ENCODE assay signal across 19 mouse cellular contexts in the genomic region with DNA sequence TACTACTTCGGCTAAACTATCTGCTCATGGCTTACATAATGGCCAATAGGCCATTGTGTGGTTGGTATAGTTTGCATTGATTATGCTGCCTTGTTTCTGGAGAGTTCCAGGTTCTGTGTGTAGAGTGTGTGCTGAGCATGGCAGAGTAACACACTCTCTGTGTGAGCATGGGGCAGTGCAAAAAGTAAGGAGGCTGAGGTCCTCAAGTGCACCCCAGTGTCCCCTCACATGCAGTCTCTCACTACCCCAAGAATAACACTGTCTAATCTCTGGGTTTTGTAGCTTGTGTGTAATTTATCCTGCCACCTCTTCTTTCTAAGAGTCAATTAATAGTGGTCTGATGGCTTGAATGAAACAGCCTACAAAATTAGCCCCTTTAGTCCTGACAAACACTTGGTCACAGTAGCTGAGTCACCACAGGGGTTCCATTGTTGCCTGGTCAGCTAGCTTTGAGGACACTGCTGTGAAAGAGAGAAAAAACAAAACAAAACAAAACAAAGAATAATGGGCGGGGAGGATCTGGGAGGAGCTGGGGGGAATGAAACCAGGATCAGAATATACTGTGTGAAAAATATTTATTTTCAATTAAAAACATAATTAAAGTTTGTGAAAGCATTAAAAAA. TPM values are rescaled to one million over a fixed set of nuclear protein-coding genes. Genes with fewer than 3 reads are reported as not detected.
DNase-seq lines count a peak whose midpoint lies in the region; ATAC-seq lines count a peak whose summit lies in the region.
"Had no signal": no experiment of that assay in that cellular context is flagged by ENCODE, and none has a peak within 500 bp of the region (broad histone marks: within the 10 kb centered on the region; RNA-seq: fewer than 3 reads in every experiment).

No protein-coding gene starts in this region.

- peaks cover 24% of the 10 kb centered on the region for H3K4me1 ChIP-seq in forebrain, embryonic 10.5 days
- H3K4me1 ChIP-seq in forebrain, embryonic 15.5 days = peaks cover 7% of the 10 kb centered on the region
- peaks cover 12% of the 10 kb centered on the region for H3K4me1 ChIP-seq in midbrain, embryonic 12.5 days
- H3K4me1 ChIP-seq in midbrain, embryonic 16.5 days (ENCODE audit: control insufficient read depth, insufficient read depth, low read length) = no peaks in the 10 kb centered on the region
- H3K4me1 ChIP-seq in forebrain, embryonic 12.5 days = peaks cover 6% of the 10 kb centered on the region
- H3K4me1 ChIP-seq: embryonic facial prominence, embryonic 15.5 days; liver, embryonic 12.5 days had no signal

- no peak for ATAC-seq in forebrain, embryonic 15.5 days (replicated peaks)
- peak; percentile 63; the same call in 1 of the 2 replicates for ATAC-seq in midbrain, embryonic 12.5 days (ENCODE audit: low FRiP score, low read depth)
- no peak for ATAC-seq in midbrain, embryonic 16.5 days
- peak; percentile 72; the same call in 1 of the 2 replicates for ATAC-seq in forebrain, embryonic 12.5 days (ENCODE audit: low FRiP score)
- ATAC-seq: liver, embryonic 12.5 days had no signal

- H3K36me3 ChIP-seq in forebrain, embryonic 10.5 days (replicated peaks) = no peaks in the 10 kb centered on the region
- no peaks in the 10 kb centered on the region for H3K36me3 ChIP-seq in forebrain, embryonic 15.5 days
- H3K36me3 ChIP-seq in midbrain, embryonic 12.5 days = no peaks in the 10 kb centered on the region
- no peaks in the 10 kb centered on the region; the same call in 1 of the 2 replicates for H3K36me3 ChIP-seq in midbrain, embryonic 16.5 days (ENCODE audit: control insufficient read depth, insufficient read depth, low read length)
- no peaks in the 10 kb centered on the region for H3K36me3 ChIP-seq in forebrain, embryonic 12.5 days (replicated peaks)
- H3K36me3 ChIP-seq: embryonic facial prominence, embryonic 15.5 days; liver, embryonic 12.5 days had no signal

- 31% methylated on average over 2 of the region's 2 CpGs for WGBS in forebrain, embryonic 10.5 days
- 25% methylated on average over 2 of the region's 2 CpGs for WGBS in forebrain, embryonic 15.5 days
- WGBS in midbrain, embryonic 12.5 days = 37% methylated on average over 2 of the region's 2 CpGs
- WGBS in midbrain, embryonic 16.5 days = 37% methylated on average over 2 of the region's 2 CpGs
- 31% methylated on average over 2 of the region's 2 CpGs for WGBS in forebrain, embryonic 12.5 days

- H3K4me3 ChIP-seq in forebrain, embryonic 10.5 days = no peak overlapping the region
- no peak overlapping the region for H3K4me3 ChIP-seq in forebrain, embryonic 15.5 days
- no peak overlapping the region for H3K4me3 ChIP-seq in midbrain, embryonic 12.5 days
- H3K4me3 ChIP-seq in midbrain, embryonic 16.5 days (ENCODE audit: low read depth, low read length) = no peak overlapping the region
- no peak overlapping the region for H3K4me3 ChIP-seq in forebrain, embryonic 12.5 days (replicated peaks)
- H3K4me3 ChIP-seq: embryonic facial prominence, embryonic 15.5 days; liver, embryonic 12.5 days had no signal

- no peak overlapping the region for H3K9ac ChIP-seq in forebrain, embryonic 15.5 days (replicated peaks)
- no peak overlapping the region for H3K9ac ChIP-seq in midbrain, embryonic 12.5 days (replicated peaks)
- no peak overlapping the region for H3K9ac ChIP-seq in midbrain, embryonic 16.5 days (ENCODE audit: low read depth, low read length)
- no peak overlapping the region for H3K9ac ChIP-seq in forebrain, embryonic 12.5 days
- H3K9ac ChIP-seq: embryonic facial prominence, embryonic 15.5 days; liver, embryonic 12.5 days; lung, embryonic 14.5 days had no signal

- peak; percentile 20 for DNase-seq in forebrain, embryonic 10.5 days (ENCODE audit: extremely low spot score, low spot score)
- peak; percentile 70 for DNase-seq in retina, embryonic 14.5 days (ENCODE audit: low spot score)
- no peak for DNase-seq in spleen, adult 18-20 months
- DNase-seq in c-Kit-positive CD71-positive TER-119-positive erythroid progenitor cells, embryonic 14.5 days (ENCODE audit: low spot score) = no peak
- DNase-seq: adrenal gland, postnatal 10 days; cerebellum, adult 2 months; gastrocnemius, postnatal 25 days; kidney, adult 2 months; kidney, postnatal 14 days; lung, embryonic 14.5 days; lung, postnatal 4 days; right cerebral cortex, postnatal 25 days; thymus, postnatal 36 days had no signal

- H3K4me2 ChIP-seq in forebrain, embryonic 15.5 days (replicated peaks) = no peak overlapping the region
- H3K4me2 ChIP-seq in midbrain, embryonic 12.5 days (replicated peaks) = no peak overlapping the region
- no peak overlapping the region for H3K4me2 ChIP-seq in midbrain, embryonic 16.5 days (ENCODE audit: low read length)
- no peak overlapping the region for H3K4me2 ChIP-seq in forebrain, embryonic 12.5 days
- H3K4me2 ChIP-seq: embryonic facial prominence, embryonic 15.5 days; liver, embryonic 12.5 days; lung, embryonic 14.5 days had no signal

- peaks cover 70% of the 10 kb centered on the region for H3K27me3 ChIP-seq in forebrain, embryonic 10.5 days (ENCODE audit: poor library complexity, severe bottlenecking)
- no peaks in the 10 kb centered on the region for H3K27me3 ChIP-seq in forebrain, embryonic 15.5 days
- no peaks in the 10 kb centered on the region for H3K27me3 ChIP-seq in midbrain, embryonic 12.5 days
- no peaks in the 10 kb centered on the region for H3K27me3 ChIP-seq in midbrain, embryonic 16.5 days (ENCODE audit: control insufficient read depth, insufficient read depth, low read depth, low read length)
- peaks cover 14% of the 10 kb centered on the region; the same call in 1 of the 2 replicates for H3K27me3 ChIP-seq in forebrain, embryonic 12.5 days
- H3K27me3 ChIP-seq: embryonic facial prominence, embryonic 15.5 days; liver, embryonic 12.5 days had no signal

- H3K9me3 ChIP-seq in forebrain, embryonic 10.5 days = no peaks in the 10 kb centered on the region; the same call in 1 of the 2 replicates
- H3K9me3 ChIP-seq in forebrain, embryonic 15.5 days = no peaks in the 10 kb centered on the region
- no peaks in the 10 kb centered on the region for H3K9me3 ChIP-seq in midbrain, embryonic 12.5 days
- H3K9me3 ChIP-seq in midbrain, embryonic 16.5 days (replicated peaks; ENCODE audit: control insufficient read depth, low read length, poor library complexity, severe bottlenecking) = no peaks in the 10 kb centered on the region
- no peaks in the 10 kb centered on the region for H3K9me3 ChIP-seq in forebrain, embryonic 12.5 days
- H3K9me3 ChIP-seq: embryonic facial prominence, embryonic 15.5 days; liver, embryonic 12.5 days had no signal

- H3K27ac ChIP-seq in forebrain, embryonic 10.5 days = no peak overlapping the region
- no peak overlapping the region for H3K27ac ChIP-seq in forebrain, embryonic 15.5 days (replicated peaks)
- H3K27ac ChIP-seq in midbrain, embryonic 12.5 days (replicated peaks) = 0 out of 2 replicates have a peak overlapping the region, but pooled peaks have one; percentile 3
- H3K27ac ChIP-seq in midbrain, embryonic 16.5 days (ENCODE audit: low read length) = no peak overlapping the region
- H3K27ac ChIP-seq in forebrain, embryonic 12.5 days = no peak overlapping the region
- H3K27ac ChIP-seq: embryonic facial prominence, embryonic 15.5 days; liver, embryonic 12.5 days had no signal

RNA-seq across cellular contexts. Expression of gene Slc36a4, which starts 36.6 kb away (rescaled TPM):
- 9.9 and 10.9 TPM in 2 replicates for polyA plus RNA-seq in forebrain, embryonic 10.5 days (2016; fragmentation: Nextera tagmentation; extraction: Ambion mirVana)
- 28.6 and 29.8 TPM in 2 replicates for polyA plus RNA-seq in forebrain, embryonic 15.5 days (2015; fragmentation: Nextera tagmentation; extraction: Ambion mirVana)
- polyA plus RNA-seq in midbrain, embryonic 12.5 days (2016; fragmentation: Nextera tagmentation; extraction: Ambion mirVana) = 18.9 and 20.6 TPM in 2 replicates
- polyA plus RNA-seq in midbrain, embryonic 16.5 days (2015; fragmentation: Nextera tagmentation; extraction: Ambion mirVana) = 35.5 and 38.7 TPM in 2 replicates
- polyA plus RNA-seq in forebrain, embryonic 12.5 days (2016; fragmentation: Nextera tagmentation; extraction: Ambion mirVana) = 22.3 and 24.4 TPM in 2 replicates

Comparison
In these comparisons a context has a peak if more than half of its experiments do, and no peak if none do; other contexts are left out.
1. ATAC-seq: peak in midbrain, embryonic 12.5 days (single experiment) and forebrain, embryonic 12.5 days (single experiment); none in forebrain, embryonic 15.5 days (single experiment) and midbrain, embryonic 16.5 days (single experiment).
2. DNase-seq: peak in forebrain, embryonic 10.5 days (single experiment) and retina, embryonic 14.5 days (single experiment); none in spleen, adult 18-20 months (0 of 2) and c-Kit-positive CD71-positive TER-119-positive erythroid progenitor cells, embryonic 14.5 days (single experiment).